Mouse (Mus musculus) induced T-regulatory cell, adult 2 months (primary cell): ENCODE measurements at regions not wholly inside any gene's neighbourhood (a gene's known extent, or its start where the extent isn't known, plus 50 kb on each side); places are given as distances from the start of the nearest gene placed in this dataset.
"Not testable (repeated sequence)": the region's sequence is repeated elsewhere in the genome, so short reads cannot be mapped to it uniquely, and the experiment has no call there.

Experiments used
- DNase-seq: peaks from one replicate; pipeline ENCODE4 v3.0.0-alpha.2; 2012; ENCODE audit warnings: low read depth

- DNase-seq, result no peak
Observed at GRCm38 (mm10) chr14:86197864-86198263, 943.2 kb downstream of the Diaph3 start.

GRCm38 (mm10) chr14:86184663-86185381, 956.2 kb downstream of the Diaph3 start:
- DNase-seq, result no peak

GRCm38 (mm10) chr14:86178517-86178916, 962.5 kb downstream of the Diaph3 start:
- no peak for DNase-seq

- no peak for DNase-seq
Observed at GRCm38 (mm10) chr14:86171118-86171517, 969.9 kb downstream of the Diaph3 start.

- no peak for DNase-seq
Observed at GRCm38 (mm10) chr14:86159151-86159550, 981.9 kb downstream of the Diaph3 start.

- DNase-seq, result no peak
Observed at GRCm38 (mm10) chr14:86154688-86155087, 986.3 kb downstream of the Diaph3 start.

- no peak for DNase-seq
Observed at GRCm38 (mm10) chr14:86151276-86151675, 989.8 kb downstream of the Diaph3 start.

GRCm38 (mm10) chr14:86150329-86150866, 990.6 kb downstream of the Diaph3 start:
- DNase-seq, result no peak

- no peak for DNase-seq
Observed at GRCm38 (mm10) chr14:86115254-86116057, 1025.6 kb downstream of the Diaph3 start.

GRCm38 (mm10) chr14:86101497-86101896, 1039.5 kb downstream of the Diaph3 start:
- DNase-seq, result no peak

GRCm38 (mm10) chr14:86070313-86071100, 1070.5 kb downstream of the Diaph3 start:
- DNase-seq, result no peak

GRCm38 (mm10) chr14:86069329-86069728, 1071.7 kb downstream of the Diaph3 start:
- DNase-seq, result no peak

GRCm38 (mm10) chr14:86067743-86068142, 1073.3 kb downstream of the Diaph3 start:
- DNase-seq, result no peak

- DNase-seq, result no peak
Observed at GRCm38 (mm10) chr14:86063620-86063943, 1077.5 kb downstream of the Diaph3 start.

GRCm38 (mm10) chr14:86062885-86063619, 1078.0 kb downstream of the Diaph3 start:
- DNase-seq, result no peak

- no peak for DNase-seq
Observed at GRCm38 (mm10) chr14:86056991-86057390, 1084.0 kb downstream of the Diaph3 start.

- no peak for DNase-seq
Observed at GRCm38 (mm10) chr14:86054668-86055067, 1086.4 kb downstream of the Diaph3 start.

GRCm38 (mm10) chr14:86029401-86029800, 1111.6 kb downstream of the Diaph3 start:
- no peak for DNase-seq

- DNase-seq, result not testable (repeated sequence)
Observed at GRCm38 (mm10) chr14:86017611-86018010, 1123.4 kb downstream of the Diaph3 start.
